Mouse (Mus musculus) gastrocnemius, adult 8-10 months (tissue): ENCODE data around the gene Aass. TPM values are rescaled to one million over a fixed set of nuclear protein-coding genes. Genes with fewer than 3 reads are reported as not detected.
A peak's percentile ranks its signal among the peaks of the same experiment; 100 is the strongest.
"Not testable (repeated sequence)": the region's sequence is repeated elsewhere in the genome, so short reads cannot be mapped to it uniquely, and the experiment has no call there.

Experiments used
- DNase-seq, 2 experiments: peaks; one replicate each; pipeline ENCODE4 v3.0.0; 2022; ENCODE audit warnings: low spot score in 2 of 2
- total RNA-seq, 4 experiments: library from RNA; stranded (reverse); gene quantifications; 2 replicates each; pipeline ENCODE4 v1.2.4; 2022

Gene Aass
- total RNA-seq, result under 1 TPM; 0.07 to 0.46 (median 0.31) TPM

GRCm38 (mm10) chr6:23132573-23133181 lies at the start of gene Aass:
Gene Aass, minus strand, starts transcription at chr6:23132986.
- DNase-seq, result peak in 1 of 2 experiments; percentile 3

GRCm38 (mm10) chr6:23180096-23180495 lies 47.3 kb upstream of the Aass start:
- no peak for DNase-seq

- DNase-seq, result not testable (repeated sequence)
Observed at GRCm38 (mm10) chr6:23163824-23164223, 31.0 kb upstream of the Aass start.

GRCm38 (mm10) chr6:23156357-23156756 lies 23.6 kb upstream of the Aass start:
- not testable (repeated sequence) for DNase-seq

GRCm38 (mm10) chr6:23153112-23153511 lies 20.3 kb upstream of the Aass start:
- DNase-seq, result no peak

GRCm38 (mm10) chr6:23147221-23147620 lies 14.4 kb upstream of the Aass start:
- no peak for DNase-seq

- DNase-seq, result no peak
Observed at GRCm38 (mm10) chr6:23143980-23144379, 11.2 kb upstream of the Aass start.

- DNase-seq, result no peak
Observed at GRCm38 (mm10) chr6:23131015-23131414, 1.8 kb downstream of the Aass start.

- peak in 1 of 2 experiments; percentile 4 for DNase-seq
Observed at GRCm38 (mm10) chr6:23129201-23129600, 3.6 kb downstream of the Aass start.

- DNase-seq, result no peak
Observed at GRCm38 (mm10) chr6:23126706-23127105, 6.1 kb downstream of the Aass start.

GRCm38 (mm10) chr6:23125831-23126230 lies 7.0 kb downstream of the Aass start:
- DNase-seq, result no peak

GRCm38 (mm10) chr6:23124823-23125222 lies 8.0 kb downstream of the Aass start:
- DNase-seq, result no peak

- no peak for DNase-seq
Observed at GRCm38 (mm10) chr6:23122934-23123333, 9.9 kb downstream of the Aass start.

GRCm38 (mm10) chr6:23114781-23115180 lies 18.0 kb downstream of the Aass start:
- no peak for DNase-seq

GRCm38 (mm10) chr6:23107069-23107468 lies 25.7 kb downstream of the Aass start:
- no peak for DNase-seq

GRCm38 (mm10) chr6:23106373-23106772 lies 26.4 kb downstream of the Aass start:
- no peak for DNase-seq

GRCm38 (mm10) chr6:23090346-23091055 lies 42.3 kb downstream of the Aass start:
- DNase-seq, result not testable (repeated sequence)

- not testable (repeated sequence) for DNase-seq
Observed at GRCm38 (mm10) chr6:23089292-23089691, 43.5 kb downstream of the Aass start.

- no peak for DNase-seq
Observed at GRCm38 (mm10) chr6:23084587-23085421, 48.0 kb downstream of the Aass start.

GRCm38 (mm10) chr6:23079991-23080680 lies 52.6 kb downstream of the Aass start:
- no peak for DNase-seq

- no peak for DNase-seq
Observed at GRCm38 (mm10) chr6:23078273-23078672, 54.5 kb downstream of the Aass start.
